Mouse (Mus musculus) naive thymus-derived CD4-positive, alpha-beta T cell, adult 2 months (primary cell): ENCODE measurements around the gene Hoxd8.

ENCODE experiments used
- DNase-seq: peaks from one replicate; pipeline ENCODE4 v3.0.0-alpha.2; 2011; ENCODE audit warnings: low read depth

The Hoxd8 gene

GRCm38 (mm10) chr2:74686301-74686987 lies 18.0 kb upstream of the Hoxd8 start:
- DNase-seq: peak; percentile 55

- no peak for DNase-seq
Measured at GRCm38 (mm10) chr2:74686988-74687697, 17.3 kb upstream of the Hoxd8 start.

- DNase-seq: no peak
Measured at GRCm38 (mm10) chr2:74687698-74688555, 16.5 kb upstream of the Hoxd8 start.

GRCm38 (mm10) chr2:74688795-74689573 lies 15.4 kb upstream of the Hoxd8 start:
- DNase-seq: no peak

- DNase-seq: no peak
Measured at GRCm38 (mm10) chr2:74689574-74690337, 14.7 kb upstream of the Hoxd8 start.

- no peak for DNase-seq
Measured at GRCm38 (mm10) chr2:74690338-74690716, 14.1 kb upstream of the Hoxd8 start.

- no peak for DNase-seq
Measured at GRCm38 (mm10) chr2:74691022-74691951, 13.1 kb upstream of the Hoxd8 start, which contains the start of gene Hoxd10. Gene Hoxd10, plus strand, starts transcription at chr2:74691924.

- no peak for DNase-seq
Measured at GRCm38 (mm10) chr2:74691995-74692807, 12.2 kb upstream of the Hoxd8 start.

- no peak for DNase-seq
Measured at GRCm38 (mm10) chr2:74692808-74693431, 11.5 kb upstream of the Hoxd8 start.

- no peak for DNase-seq
Measured at GRCm38 (mm10) chr2:74693432-74693827, 11.0 kb upstream of the Hoxd8 start.

- peak; percentile 49 for DNase-seq
Measured at GRCm38 (mm10) chr2:74694066-74694465, 10.3 kb upstream of the Hoxd8 start.

GRCm38 (mm10) chr2:74695383-74695782 lies 9.0 kb upstream of the Hoxd8 start:
- DNase-seq: no peak

GRCm38 (mm10) chr2:74695813-74696430 lies 8.5 kb upstream of the Hoxd8 start:
- no peak for DNase-seq

GRCm38 (mm10) chr2:74696442-74697335 lies 7.7 kb upstream of the Hoxd8 start:
- no peak for DNase-seq

GRCm38 (mm10) chr2:74697567-74698121 lies 6.8 kb upstream of the Hoxd8 start, which contains the start of gene Hoxd9:
Gene Hoxd9, plus strand, starts transcription at chr2:74697727.
- DNase-seq: peak; percentile 34

GRCm38 (mm10) chr2:74698201-74699052 lies 6.0 kb upstream of the Hoxd8 start:
- DNase-seq: no peak
